Mouse (Mus musculus) spleen, postnatal 0 days (tissue): ENCODE results near the gene Tnrc6c. TPM values are rescaled to one million over a fixed set of nuclear protein-coding genes. Genes with fewer than 3 reads are reported as not detected.

ENCODE experiments used
- polyA plus RNA-seq: library from polyadenylated mRNA; unstranded; fragments of >200 nt; fragmentation: Nextera tagmentation; extraction: Ambion mirVana; gene quantifications from 2 replicates; pipeline ENCODE4 v1.2.1, GENCODE M21; 2015

Gene Tnrc6c
- 6.9 and 8.3 TPM in 2 replicates for polyA plus RNA-seq

DNA sequence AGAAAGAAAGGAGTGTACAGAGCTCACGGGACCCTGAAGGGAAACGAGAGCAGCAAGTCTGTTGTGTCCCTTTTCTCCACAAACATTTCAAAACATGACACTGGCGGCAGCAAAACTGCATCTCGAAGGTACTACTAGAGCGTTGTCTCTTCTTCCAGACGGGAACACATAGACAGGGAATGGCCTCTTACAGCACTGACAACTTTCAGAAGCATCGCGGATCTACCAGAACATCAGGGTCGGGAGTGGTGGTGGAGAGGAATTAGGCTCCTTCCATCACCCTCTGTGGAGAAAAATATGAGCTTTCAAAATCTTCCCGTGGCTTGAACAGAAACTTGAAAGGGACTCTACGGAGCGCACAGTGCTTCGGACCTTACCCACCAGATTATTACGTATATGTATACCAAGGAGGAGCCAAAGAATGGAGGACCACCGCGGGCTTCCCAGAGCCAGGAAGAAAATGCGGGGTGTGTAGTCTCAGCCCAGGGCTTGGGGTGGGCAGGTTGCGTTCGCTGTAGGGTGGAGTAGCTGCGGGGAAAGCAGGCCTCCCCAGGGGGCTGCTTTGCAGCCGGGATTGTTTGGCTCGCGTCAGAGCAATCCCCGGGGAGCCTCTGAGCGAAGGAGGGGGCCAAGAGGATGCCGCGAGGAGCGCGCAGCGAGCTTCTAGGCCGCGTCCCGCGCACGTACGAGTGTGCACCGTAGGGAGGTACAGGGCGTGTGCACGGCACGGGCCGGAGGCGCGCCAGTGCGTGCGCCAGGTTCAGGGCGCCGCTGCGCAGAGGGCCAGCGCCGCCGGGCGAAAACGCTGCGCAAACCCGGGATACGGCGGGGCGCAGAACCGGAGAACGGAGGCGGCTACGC, at the start of gene Tnrc6c:
Gene Tnrc6c (plus strand): TSS at position 799 of the 861 bp plus-strand sequence.

DNA sequence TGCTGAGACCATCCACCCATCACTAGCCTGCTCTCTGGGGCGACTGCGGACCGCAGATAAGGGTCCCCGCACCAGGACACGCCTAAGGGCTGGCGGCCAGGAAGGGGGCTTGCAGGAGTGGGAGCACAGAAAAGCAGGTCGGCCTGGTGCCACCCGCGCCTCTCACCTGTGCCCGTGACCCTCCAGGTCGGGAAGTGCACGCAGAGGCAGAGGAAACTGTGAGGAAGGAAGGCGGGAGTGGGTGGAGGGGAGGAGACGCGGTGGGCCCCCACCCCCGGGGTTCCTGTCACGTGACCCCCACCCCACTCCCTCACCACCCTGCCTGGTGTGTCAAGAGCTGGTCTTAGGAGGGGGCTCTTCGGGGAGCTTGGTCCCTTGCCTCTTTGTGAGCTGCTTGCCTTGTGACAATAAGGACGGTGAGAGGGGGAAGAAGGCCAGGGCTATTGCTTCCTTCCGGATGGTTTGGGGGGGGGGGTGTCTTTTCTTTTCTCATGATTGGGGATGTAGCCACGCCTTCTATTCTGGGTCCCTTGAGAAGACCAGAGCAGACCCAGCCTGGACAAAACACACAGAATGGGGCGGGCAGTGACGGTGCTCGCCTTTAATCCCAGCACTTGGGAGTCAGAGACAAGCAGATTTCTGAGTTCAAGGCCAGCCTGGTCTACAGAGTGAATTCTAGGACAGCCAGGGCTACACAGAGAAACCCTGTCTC, 128.1 kb downstream of the Tnrc6c start, which contains the start of the genes Tmc8 and Tmc6:
Gene Tmc8 (plus strand): TSS at position 84 of the 712 bp plus-strand sequence.
Gene Tmc6 (minus strand): TSS at position 206 of the 712 bp plus-strand sequence.

DNA sequence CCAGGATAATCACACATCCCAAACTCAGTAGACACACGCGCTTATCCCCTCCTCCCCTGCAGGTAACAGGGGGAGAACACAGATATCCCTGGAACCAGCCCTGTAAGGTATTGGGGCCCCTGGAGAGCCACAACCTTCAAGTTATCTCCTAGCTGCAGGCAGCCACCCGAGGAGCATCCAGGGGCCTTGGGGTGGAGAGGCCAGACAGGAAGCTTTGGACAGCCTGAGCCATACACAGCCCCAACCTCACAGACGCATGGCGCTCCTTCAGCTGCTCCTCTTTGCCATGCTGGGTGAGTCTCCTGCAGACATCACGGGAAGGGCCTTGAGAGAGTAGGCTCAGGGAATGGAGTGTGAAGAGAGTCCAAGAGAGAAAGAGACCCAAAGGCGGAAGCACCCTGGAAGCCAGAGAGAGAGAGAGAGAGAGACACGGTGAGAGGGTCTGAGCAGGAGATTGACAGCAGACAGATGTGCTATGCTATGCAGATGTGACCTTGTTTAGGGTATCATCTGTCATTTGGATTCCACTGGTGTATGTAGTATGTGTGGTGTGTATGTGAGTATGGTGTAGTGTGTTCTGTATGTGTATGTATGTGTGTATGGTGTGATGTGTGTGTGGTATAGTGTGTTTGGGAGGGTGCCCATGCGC, 143.5 kb downstream of the Tnrc6c start, which contains the start of gene 6030468B19Rik:
Gene 6030468B19Rik (plus strand): TSS at position 150 of the 649 bp plus-strand sequence.

DNA sequence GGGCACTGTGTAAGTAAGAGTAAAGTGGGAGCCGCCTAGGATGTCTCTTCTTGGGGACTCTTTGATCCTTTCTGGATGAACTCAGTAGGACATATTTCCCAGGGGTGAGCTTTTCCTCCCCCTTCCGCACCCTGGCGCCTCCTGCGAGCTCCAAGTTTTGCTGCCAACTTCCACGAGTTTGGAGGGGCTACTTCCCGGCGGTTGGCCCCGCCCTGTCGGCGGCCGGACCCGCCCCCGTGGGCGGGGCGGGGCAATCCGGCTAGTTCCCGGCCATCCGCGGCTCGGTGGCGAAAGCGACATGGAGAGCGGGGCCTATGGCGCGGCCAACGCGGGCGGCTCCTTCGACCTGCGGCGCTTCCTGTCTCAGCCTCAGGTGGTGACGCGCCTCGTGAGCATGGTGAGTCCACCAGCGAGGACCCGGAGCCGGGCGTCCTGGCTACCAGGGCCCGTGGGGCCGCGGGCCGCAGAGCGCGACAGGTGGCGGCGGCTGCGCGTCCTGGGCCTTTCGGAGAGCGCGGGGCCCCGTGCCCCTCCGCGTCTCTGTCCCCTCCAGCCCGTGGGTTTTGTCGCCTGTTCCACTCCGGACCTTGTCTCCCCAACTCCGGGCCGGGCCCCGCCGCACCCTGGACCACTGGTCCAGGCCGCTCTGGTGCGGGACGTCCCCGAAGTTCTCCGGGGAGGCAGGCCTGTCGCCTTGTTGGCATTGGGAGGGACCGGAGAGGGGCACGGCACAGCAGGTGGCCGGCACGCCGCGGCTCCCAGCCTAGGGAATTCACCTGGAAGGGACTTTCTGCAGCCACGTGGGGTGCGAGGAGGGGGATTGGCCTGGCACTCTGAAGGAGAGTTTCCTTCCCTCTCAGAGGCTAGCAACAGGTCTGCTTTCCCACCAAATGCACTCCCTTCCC, 155.6 kb downstream of the Tnrc6c start, which contains the start of the genes Gm20708 and Syngr2:
Gene Gm20708 (plus strand): TSS at position 262 of the 905 bp plus-strand sequence.
Gene Syngr2 (plus strand): TSS at position 262 of the 905 bp plus-strand sequence.

Other genes starting within 250 kb of the Tnrc6c start
- gene Gm11733, start 169.9 kb upstream of the Tnrc6c start, polyA plus RNA-seq: not detected in 2 replicates
- 13.6 and 17.3 TPM in 2 replicates for gene Tmc8, start 127.8 kb downstream of the Tnrc6c start, polyA plus RNA-seq
- 50.6 and 52.6 TPM in 2 replicates for gene Tmc6, start 127.9 kb downstream of the Tnrc6c start, polyA plus RNA-seq
- gene 6030468B19Rik, start 143.4 kb downstream of the Tnrc6c start, polyA plus RNA-seq: 87.8 and 111 TPM in 2 replicates
- 1.2 TPM in 2 replicates for gene Gm20708, start 155.4 kb downstream of the Tnrc6c start, polyA plus RNA-seq
- gene Syngr2, start 155.4 kb downstream of the Tnrc6c start, polyA plus RNA-seq: 78.2 and 88.3 TPM in 2 replicates
- 14.7 and 15.3 TPM in 2 replicates for gene Afmid, start 171.6 kb downstream of the Tnrc6c start, polyA plus RNA-seq
- 240 and 266 TPM in 2 replicates for gene Tk1, start 171.8 kb downstream of the Tnrc6c start, polyA plus RNA-seq
- gene Birc5, start 195.0 kb downstream of the Tnrc6c start, polyA plus RNA-seq: 486 and 595 TPM in 2 replicates
- not detected in 2 replicates for gene Tmem235, start 206.5 kb downstream of the Tnrc6c start, polyA plus RNA-seq
- gene Tha1, start 219.2 kb downstream of the Tnrc6c start, polyA plus RNA-seq: 2.4 and 3.1 TPM in 2 replicates